Mouse (Mus musculus): ENCODE measurements around the gene Zfp467. TPM values are rescaled to one million over a fixed set of nuclear protein-coding genes. Genes with fewer than 3 reads are reported as not detected.

Gene Zfp467
- total RNA-seq, 1 experiment from 2014 or later: 2.8 TPM

DNA sequence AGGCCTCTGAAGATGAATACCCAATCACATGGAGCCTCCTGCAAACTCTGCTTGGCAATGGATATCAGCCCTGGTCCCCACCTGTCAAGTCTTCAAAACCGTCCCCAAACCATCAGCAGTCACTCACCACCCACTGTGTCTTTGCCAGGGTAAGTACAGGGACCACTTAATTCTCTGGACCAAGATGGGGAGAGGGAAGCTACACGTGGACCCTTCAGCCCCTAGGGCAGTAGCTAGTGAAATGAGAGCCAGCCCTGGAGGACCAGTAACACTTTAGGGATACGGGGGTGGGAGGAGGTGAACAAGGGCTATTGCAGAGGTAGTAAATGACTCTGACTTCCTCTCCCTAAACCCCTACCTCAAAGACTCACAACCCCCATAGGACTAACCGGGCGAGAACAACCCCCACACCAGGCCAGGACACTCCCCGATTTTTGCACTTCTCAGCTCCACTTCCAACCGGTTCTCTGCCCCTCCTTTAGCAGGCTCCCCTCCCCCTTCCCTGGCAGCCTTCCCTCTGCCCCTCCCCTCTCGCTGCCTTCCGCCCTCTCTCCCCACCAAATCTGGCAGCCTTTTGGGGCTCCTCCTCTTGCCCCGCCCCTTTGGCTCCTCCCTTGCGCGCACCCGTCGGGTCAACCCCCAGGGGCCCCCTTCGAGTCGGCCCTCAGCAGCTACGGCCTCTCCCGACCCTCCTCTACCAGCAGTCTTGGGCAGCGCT is 1.9 kb downstream of the Zfp467 start:
- ATAC-seq (replicated peaks; ENCODE audit: low read depth, poor library complexity, severe bottlenecking): peak; percentile 80

- no peak for ATAC-seq (replicated peaks; ENCODE audit: low read depth, poor library complexity, severe bottlenecking)
These were observed 5.2 kb downstream of the Zfp467 start for GRCm38 (mm10) chr6:48440306-48441014.

DNA sequence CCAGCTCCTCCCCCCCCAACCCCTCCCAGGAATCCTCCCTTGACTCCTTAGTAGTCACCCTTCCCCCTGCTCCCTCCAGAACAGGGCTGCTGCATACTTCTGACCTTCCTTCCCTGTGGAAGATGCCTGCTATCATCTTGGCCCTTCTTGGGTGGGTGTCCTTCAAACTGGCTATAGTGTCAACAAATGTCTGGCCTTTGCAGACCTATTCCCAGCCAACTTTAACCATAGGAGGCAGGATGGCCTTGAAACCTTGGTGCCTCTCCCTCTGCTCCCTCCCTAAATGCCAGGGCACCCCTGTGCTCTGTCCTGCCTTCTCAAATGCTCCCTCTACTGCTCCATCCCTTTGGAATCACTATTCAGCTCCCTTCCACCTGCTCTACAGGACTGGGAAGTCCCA is 6.0 kb downstream of the Zfp467 start:
- no peak for ATAC-seq (replicated peaks; ENCODE audit: low read depth, poor library complexity, severe bottlenecking)

GRCm38 (mm10) chr6:48438475-48439125 is 7.0 kb downstream of the Zfp467 start:
- ATAC-seq (replicated peaks; ENCODE audit: low read depth, poor library complexity, severe bottlenecking): no peak

DNA sequence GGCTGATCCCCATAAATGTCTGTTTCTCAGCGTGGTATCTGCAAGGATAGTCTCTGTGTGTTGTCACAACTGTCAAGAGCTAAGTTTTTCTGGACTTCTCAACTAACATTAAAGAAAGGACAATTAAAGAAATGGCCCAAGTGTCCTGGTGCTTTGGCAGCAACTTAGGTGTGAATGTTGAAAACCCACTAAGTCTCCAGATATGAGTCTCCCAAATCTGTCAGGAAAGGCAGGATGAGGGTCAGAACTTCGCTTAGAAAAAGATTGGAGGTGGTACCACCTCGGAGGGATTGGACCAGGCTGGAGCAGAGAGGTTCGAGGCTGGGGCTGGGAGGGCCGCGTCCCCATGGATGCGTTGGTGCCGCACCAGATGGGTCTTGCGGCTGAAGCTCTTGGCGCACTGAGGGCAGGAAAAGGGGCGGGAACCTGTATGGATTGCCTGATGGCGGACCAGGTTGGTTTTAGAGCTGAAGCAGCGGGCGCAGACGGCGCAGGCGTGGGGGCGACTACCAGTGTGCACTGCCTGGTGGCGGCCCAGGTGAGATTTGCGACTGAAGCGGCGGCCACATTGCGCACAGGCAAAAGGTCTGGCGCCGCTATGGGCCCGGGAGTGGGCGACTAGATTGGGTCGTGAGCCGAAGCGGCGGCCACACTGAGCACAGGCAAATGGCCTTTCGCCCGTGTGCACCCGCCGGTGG is 7.8 kb downstream of the Zfp467 start:
- no peak for ATAC-seq (replicated peaks; ENCODE audit: low read depth, poor library complexity, severe bottlenecking)

GRCm38 (mm10) chr6:48435706-48436349 is 9.8 kb downstream of the Zfp467 start:
- no peak for ATAC-seq (replicated peaks; ENCODE audit: low read depth, poor library complexity, severe bottlenecking)

GRCm38 (mm10) chr6:48435111-48435510 is 10.5 kb downstream of the Zfp467 start:
- ATAC-seq (replicated peaks; ENCODE audit: low read depth, poor library complexity, severe bottlenecking): no peak

- no peak for ATAC-seq (replicated peaks; ENCODE audit: low read depth, poor library complexity, severe bottlenecking)
These were observed 11.0 kb downstream of the Zfp467 start for GRCm38 (mm10) chr6:48434651-48435050.

- peak; percentile 39; the same call in 1 of the 2 replicates for ATAC-seq (replicated peaks; ENCODE audit: low read depth, poor library complexity, severe bottlenecking)
These were observed 12.5 kb downstream of the Zfp467 start for GRCm38 (mm10) chr6:48432893-48433816.

GRCm38 (mm10) chr6:48430748-48431147 is 14.9 kb downstream of the Zfp467 start:
- no peak for ATAC-seq (replicated peaks; ENCODE audit: low read depth, poor library complexity, severe bottlenecking)

- no peak for ATAC-seq (replicated peaks; ENCODE audit: low read depth, poor library complexity, severe bottlenecking)
These were observed 16.7 kb downstream of the Zfp467 start for GRCm38 (mm10) chr6:48428769-48429557.

DNA sequence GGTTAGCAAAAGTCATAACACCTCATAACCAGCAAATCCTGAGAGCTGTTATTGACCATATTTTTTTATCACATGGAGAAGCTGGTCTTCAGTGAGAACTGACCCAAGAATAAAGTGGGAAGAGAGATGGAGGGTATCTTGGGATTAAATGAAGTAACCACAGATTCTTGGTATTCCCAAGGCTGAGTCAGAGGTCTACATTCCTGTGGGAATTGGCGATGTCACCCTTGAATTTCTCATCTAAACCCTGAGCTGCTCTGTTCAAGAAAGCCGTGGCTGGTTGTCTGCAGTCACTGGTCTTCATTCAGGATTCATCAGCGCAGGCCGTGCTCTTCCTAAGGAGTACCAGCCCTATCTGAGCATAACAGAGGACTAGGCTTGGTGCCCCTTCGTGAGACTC is 18.7 kb downstream of the Zfp467 start:
- no peak for ATAC-seq (replicated peaks; ENCODE audit: low read depth, poor library complexity, severe bottlenecking)

GRCm38 (mm10) chr6:48424074-48424473 is 21.6 kb downstream of the Zfp467 start:
- no peak for ATAC-seq (replicated peaks; ENCODE audit: low read depth, poor library complexity, severe bottlenecking)

GRCm38 (mm10) chr6:48423336-48423735 is 22.3 kb downstream of the Zfp467 start:
- ATAC-seq (replicated peaks; ENCODE audit: low read depth, poor library complexity, severe bottlenecking): no peak

GRCm38 (mm10) chr6:48420647-48421046 is 25.0 kb downstream of the Zfp467 start:
- ATAC-seq (replicated peaks; ENCODE audit: low read depth, poor library complexity, severe bottlenecking): peak; percentile 72

DNA sequence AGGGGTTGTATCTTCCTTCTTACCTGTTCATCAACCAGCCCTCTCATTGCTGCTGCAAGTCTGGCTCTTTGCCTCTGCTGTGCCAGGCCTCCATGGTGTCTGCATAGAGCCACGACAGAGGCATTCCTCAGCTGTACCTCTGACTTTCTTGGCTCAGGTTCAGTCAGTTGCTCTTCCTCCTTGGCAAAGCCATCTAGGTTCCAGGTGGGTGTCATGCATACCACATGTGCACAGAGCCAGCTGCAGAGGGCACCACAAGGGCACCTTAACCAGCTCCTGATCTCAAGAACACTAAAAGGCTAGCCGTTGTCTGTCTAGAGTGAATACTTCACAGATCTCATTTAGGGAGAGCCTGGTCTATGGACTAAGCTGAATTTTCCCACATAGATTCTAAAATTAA is 29.1 kb downstream of the Zfp467 start:
- ATAC-seq (replicated peaks; ENCODE audit: low read depth, poor library complexity, severe bottlenecking): no peak

- ATAC-seq (replicated peaks; ENCODE audit: low read depth, poor library complexity, severe bottlenecking): no peak
These were observed 30.0 kb downstream of the Zfp467 start for GRCm38 (mm10) chr6:48415636-48416035.

GRCm38 (mm10) chr6:48414886-48415285 is 30.7 kb downstream of the Zfp467 start:
- ATAC-seq (replicated peaks; ENCODE audit: low read depth, poor library complexity, severe bottlenecking): no peak
